Mouse (Mus musculus) MEL (cell line): ENCODE measurements at regions not wholly inside any gene's neighbourhood (a gene's known extent, or its start where the extent isn't known, plus 50 kb on each side); places are given as distances from the start of the nearest gene placed in this dataset.

Source experiments
- DNase-seq: peaks from one replicate; pipeline ENCODE4 v3.0.0; 2011; ENCODE audit warnings: low read depth, low spot score
- H3K27ac ChIP-seq: 2 replicates; pipeline ENCODE4 v1.5.1; 2012; ENCODE audit warnings: low read depth, mild to moderate bottlenecking, control low read depth, low read length, moderate library complexity; ENCODE audit not compliant: control insufficient read depth
- H3K27me3 ChIP-seq, 2 experiments: fragments of 150-350 bp in 1 of 2; sonication (generic) in 1 of 2; 2 replicates each; pipeline ENCODE4 v1.6.1; 2012; ENCODE audit warnings: low read length in 2 of 2, mild to moderate bottlenecking in 2 of 2, improper control_type of control experiment in 1 of 2, moderate library complexity in 1 of 2; ENCODE audit not compliant: insufficient read depth in 2 of 2, control insufficient read depth in 1 of 2
- H3K36me3 ChIP-seq, 2 experiments: 2 replicates each; pipeline ENCODE4 v1.6.1; 2012 to 2014; ENCODE audit warnings: low read length in 2 of 2, improper control_type of control experiment in 1 of 2, inconsistent platforms in 1 of 2, mild to moderate bottlenecking in 1 of 2; ENCODE audit not compliant: insufficient read depth in 2 of 2, control insufficient read depth in 1 of 2
- H3K4me1 ChIP-seq, 2 experiments: fragments of 150-350 bp in 1 of 2; sonication (generic) in 1 of 2; 2 replicates each; pipeline ENCODE4 v1.6.1; 2012; ENCODE audit warnings: low read length in 2 of 2, improper control_type of control experiment in 1 of 2, mild to moderate bottlenecking in 1 of 2; ENCODE audit not compliant: insufficient read depth in 2 of 2, control insufficient read depth in 1 of 2
- H3K4me3 ChIP-seq, 2 experiments: fragments of 150-350 bp in 1 of 2; sonication (generic) in 1 of 2; 2 replicates each; pipeline ENCODE4 v1.5.1; 2012; ENCODE audit warnings: low read depth in 2 of 2, low read length in 2 of 2, mild to moderate bottlenecking in 2 of 2, moderate library complexity in 2 of 2, control low read depth in 1 of 2, improper control_type of control experiment in 1 of 2; ENCODE audit not compliant: control insufficient read depth in 1 of 2, insufficient read depth in 1 of 2
- H3K79me2 ChIP-seq: 2 replicates; pipeline ENCODE4 v1.6.1; 2012; ENCODE audit warnings: mild to moderate bottlenecking, low read length, moderate library complexity; ENCODE audit not compliant: control insufficient read depth, poor library complexity, insufficient read depth
- H3K9ac ChIP-seq: 2 replicates; pipeline ENCODE4 v1.6.1; 2012; ENCODE audit warnings: low read depth, mild to moderate bottlenecking, control low read depth, low read length, moderate library complexity; ENCODE audit not compliant: control insufficient read depth, poor library complexity, severe bottlenecking
- H3K9me3 ChIP-seq: fragments of 150-350 bp; sonication (generic); replicated peaks from 2 replicates; pipeline ENCODE4 v1.6.1; 2012; ENCODE audit warnings: mild to moderate bottlenecking, low read length, improper control_type of control experiment, moderate library complexity; ENCODE audit not compliant: insufficient read depth
- BHLHE40 ChIP-seq: IDR thresholded peaks from 2 replicates; pipeline ENCODE4 v1.6.1; 2012; ENCODE audit warnings: low read depth, mild to moderate bottlenecking, inconsistent platforms, low read length, improper control_type of control experiment, borderline replicate concordance
- CHD2 ChIP-seq: IDR thresholded peaks from 2 replicates; pipeline ENCODE4 v1.6.1; 2011; ENCODE audit warnings: low read length, improper control_type of control experiment
- CTCF ChIP-seq, 3 experiments: IDR thresholded peaks in 2 of 3; conservative IDR thresholded peaks in 1 of 3; 2 replicates each; pipeline ENCODE4 v1.5.1; 2011 to 2012; ENCODE audit warnings: low read length in 3 of 3, low read depth in 2 of 3, mild to moderate bottlenecking in 2 of 3, improper control_type of control experiment in 1 of 3, inconsistent platforms in 1 of 3, mixed read lengths in 1 of 3, moderate library complexity in 1 of 3; ENCODE audit not compliant: control insufficient read depth in 1 of 3, insufficient read depth in 1 of 3, poor library complexity in 1 of 3, severe bottlenecking in 1 of 3
- E2F4 ChIP-seq: IDR thresholded peaks from 2 replicates; pipeline ENCODE4 v1.6.1; 2011; ENCODE audit warnings: low read depth, low read length, improper control_type of control experiment, borderline replicate concordance
- ELF1 ChIP-seq: IDR thresholded peaks from 2 replicates; pipeline ENCODE4 v1.6.1; 2014; ENCODE audit warnings: low read depth, mild to moderate bottlenecking, inconsistent platforms, low read length, improper control_type of control experiment, moderate library complexity
- EP300 ChIP-seq, 2 experiments: IDR thresholded peaks; 2 replicates each; pipeline ENCODE4 v1.6.1; 2011; ENCODE audit warnings: improper control_type of control experiment in 2 of 2, low read length in 2 of 2, low read depth in 1 of 2, mild to moderate bottlenecking in 1 of 2
- ETS1 ChIP-seq: IDR thresholded peaks from 2 replicates; pipeline ENCODE4 v1.6.1; 2012; ENCODE audit warnings: low read depth, mild to moderate bottlenecking, inconsistent platforms, low read length, improper control_type of control experiment, moderate library complexity
- HCFC1 ChIP-seq: IDR thresholded peaks from 2 replicates; pipeline ENCODE4 v1.6.1; 2012; ENCODE audit warnings: low read depth, mild to moderate bottlenecking, inconsistent platforms, low read length, improper control_type of control experiment, moderate library complexity
- MAFK ChIP-seq: IDR thresholded peaks from 2 replicates; pipeline ENCODE4 v1.6.1; 2011; ENCODE audit warnings: low read depth, mild to moderate bottlenecking, low read length, improper control_type of control experiment, borderline replicate concordance
- MYC ChIP-seq: IDR thresholded peaks from 2 replicates; pipeline ENCODE4 v1.6.1; 2011; ENCODE audit warnings: low read depth, mild to moderate bottlenecking, low read length, improper control_type of control experiment, moderate library complexity
- POLR2A ChIP-seq, 2 experiments: IDR thresholded peaks; 2 replicates each; pipeline ENCODE4 v1.6.1; 2011 to 2012; ENCODE audit warnings: low read length in 2 of 2, mild to moderate bottlenecking in 2 of 2, control low read depth in 1 of 2, improper control_type of control experiment in 1 of 2, low read depth in 1 of 2, moderate library complexity in 1 of 2; ENCODE audit not compliant: control insufficient read depth in 1 of 2, insufficient read depth in 1 of 2, poor library complexity in 1 of 2
- RAD21 ChIP-seq: IDR thresholded peaks from 2 replicates; pipeline ENCODE4 v1.6.1; 2011; ENCODE audit warnings: mild to moderate bottlenecking, low read depth, low read length, improper control_type of control experiment
- SMC3 ChIP-seq: IDR thresholded peaks from 2 replicates; pipeline ENCODE4 v1.6.1; 2011; ENCODE audit warnings: low read depth, low read length, improper control_type of control experiment
- TBP ChIP-seq: IDR thresholded peaks from 2 replicates; pipeline ENCODE4 v1.8.0; 2011; ENCODE audit warnings: low read depth, low read length, improper control_type of control experiment
- UBTF ChIP-seq: IDR thresholded peaks from 2 replicates; pipeline ENCODE4 v1.6.1; 2012; ENCODE audit warnings: low read depth, mild to moderate bottlenecking, inconsistent platforms, low read length, improper control_type of control experiment, moderate library complexity, borderline replicate concordance; ENCODE audit not compliant: insufficient read depth
- ZC3H11A ChIP-seq: IDR thresholded peaks from 2 replicates; pipeline ENCODE4 v1.6.1; 2012; ENCODE audit warnings: low read depth, mild to moderate bottlenecking, inconsistent platforms, low read length, improper control_type of control experiment
- ZNF384 ChIP-seq: IDR thresholded peaks from 2 replicates; pipeline ENCODE4 v1.6.1; 2012; ENCODE audit warnings: low read depth, mild to moderate bottlenecking, inconsistent platforms, low read length, improper control_type of control experiment

DNA sequence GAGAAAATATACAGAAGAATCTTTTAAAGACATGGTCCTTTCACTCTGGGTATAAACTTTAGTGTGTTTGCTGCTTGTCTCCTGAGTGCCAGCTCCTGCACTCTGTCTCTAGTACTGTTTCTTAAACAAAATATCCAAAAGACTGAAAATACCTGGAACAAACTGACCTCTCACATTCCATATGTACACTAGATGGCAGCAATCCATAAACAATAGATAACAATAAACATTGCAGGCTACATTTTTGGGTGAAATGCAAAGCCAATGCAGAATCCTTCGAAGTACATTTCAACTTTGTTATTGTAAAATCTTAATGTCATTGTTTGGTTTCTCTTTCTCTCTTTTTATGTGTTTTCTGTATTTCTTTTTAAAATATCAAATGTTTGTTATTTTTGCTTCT is 176.6 kb upstream of the Ube2dnl1 start:
- H3K4me1 ChIP-seq, result no peaks in the 10 kb centered on the region
- no peaks in the 10 kb centered on the region for H3K9me3 ChIP-seq
- no peak overlapping the region for H3K9ac ChIP-seq
- peak; percentile 54 for DNase-seq
- no peak overlapping the region for H3K27ac ChIP-seq
- H3K4me3 ChIP-seq, result no peak overlapping the region
- H3K79me2 ChIP-seq, result no peaks in the 10 kb centered on the region
- H3K27me3 ChIP-seq, result no peaks in the 10 kb centered on the region
- H3K36me3 ChIP-seq, result no peaks in the 10 kb centered on the region
- TF ChIP-seq ELF1 (no peak), CTCF (IDR thresholded peaks at IDR 0.05 in 2 of 3, conservative IDR thresholded peaks at IDR 0.05 in 1 of 3; ENCODE audit: control insufficient read depth in 1 of 3, insufficient read depth in 1 of 3, low read depth in 2 of 3, low read length in 3 of 3, poor library complexity in 1 of 3, severe bottlenecking in 1 of 3) (peak in 2 of 3 experiments; percentile 9 to 71; a peak in 2 of 6 replicates), ZC3H11A (peak; percentile 88), HCFC1 (no peak), RAD21 (peak; percentile 91), ETS1 (no peak), ZNF384 (no peak), UBTF (no peak), CHD2 (no peak), BHLHE40 (no peak), TBP (no peak), MYC (no peak), MAFK (no peak), EP300 (IDR thresholded peaks at IDR 0.05; ENCODE audit: low read depth in 1 of 2, low read length in 2 of 2) (no peak), POLR2A (IDR thresholded peaks at IDR 0.05; ENCODE audit: control insufficient read depth in 1 of 2, insufficient read depth in 1 of 2, low read depth in 1 of 2, low read length in 2 of 2, poor library complexity in 1 of 2) (no peak), SMC3 (peak; percentile 78), E2F4 (no peak)
- TF ChIP-seq, all 39 proteins: peak for 4
